Mouse (Mus musculus) gastrocnemius, postnatal 14 days (tissue): ENCODE results near the gene Pdcd6. TPM values are rescaled to one million over a fixed set of nuclear protein-coding genes. Genes with fewer than 3 reads are reported as not detected.

Experiments
- DNase-seq: peaks from one replicate; pipeline ENCODE4 v3.0.0; 2021; ENCODE audit warnings: mixed read lengths
- intact Hi-C: fragments of 180-260 bp; cut with DNase I; formaldehyde crosslinking; loops from one replicate; pipeline ENCODE4 v1.15.1; 2025; ENCODE audit warnings: low total_unique reads
- long read RNA-seq, 2 experiments: library from polyadenylated mRNA; stranded (forward); transcript quantifications; one replicate each; pipeline ENCODE4 v2.0.0; 2021
- total RNA-seq, 2 experiments: library from RNA; stranded (reverse); gene quantifications; 2 replicates each; pipeline ENCODE4 v1.2.3; 2021

Pdcd6 gene
- total RNA-seq: 10 to 100 TPM; 20.9 to 24.7 TPM
- long read RNA-seq, experiment 1, transcript Pdcd6-203 (6 exons, 1,376 nt): minor isoform, 6 of 31 reads
- long read RNA-seq, experiment 1, transcript Pdcd6-201 (6 exons, 1,131 nt): major isoform, 21 of 31 reads
- long read RNA-seq, experiment 1, partial matches to known transcripts: 3 of 31 reads
- long read RNA-seq, experiment 1, other reads (novel, unspliced or antisense): 0 of 31 reads
- long read RNA-seq, experiment 2, transcript Pdcd6-201 (6 exons, 1,131 nt): major isoform, 14 of 18 reads
- long read RNA-seq, experiment 2, partial matches to known transcripts: 0 of 18 reads
- long read RNA-seq, experiment 2, other reads (novel, unspliced or antisense): 0 of 18 reads

GRCm38 (mm10) chr13:74317170-74317849 is at the start of gene Pdcd6:
Gene Pdcd6, minus strand, starts transcription at chr13:74317580.
- peak; percentile 93 for DNase-seq
- intact Hi-C loops: no loop called here

- DNase-seq: peak; percentile 56
- intact Hi-C loops: no loop called here
Observed at GRCm38 (mm10) chr13:74363859-74364235, 46.5 kb upstream of the Pdcd6 start, which contains the start of gene Lrrc14b. Gene Lrrc14b, minus strand, starts transcription at chr13:74364005.

- intact Hi-C loops: no loop called here
- DNase-seq: peak; percentile 26
Observed at GRCm38 (mm10) chr13:74363176-74363858, 45.9 kb upstream of the Pdcd6 start.

GRCm38 (mm10) chr13:74362218-74362617 is 44.8 kb upstream of the Pdcd6 start:
- no peak for DNase-seq
- intact Hi-C loops: no loop called here

- no peak for DNase-seq
- intact Hi-C loops: no loop called here
Observed at GRCm38 (mm10) chr13:74356491-74356890, 39.1 kb upstream of the Pdcd6 start.

- intact Hi-C loops: no loop called here
- DNase-seq: peak; percentile 4
Observed at GRCm38 (mm10) chr13:74350435-74350906, 33.1 kb upstream of the Pdcd6 start.

GRCm38 (mm10) chr13:74349566-74350434 is 32.4 kb upstream of the Pdcd6 start, which contains the start of the genes Sdha and Ccdc127:
Gene Sdha, minus strand, starts transcription at chr13:74350280.
Gene Ccdc127, plus strand, starts transcription at chr13:74350309.
- peak; percentile 96 for DNase-seq
- intact Hi-C loops: no loop called here

- intact Hi-C loops: no loop called here
- peak; percentile 7 for DNase-seq
Observed at GRCm38 (mm10) chr13:74341036-74341435, 23.7 kb upstream of the Pdcd6 start.

GRCm38 (mm10) chr13:74329321-74329720 is 11.9 kb upstream of the Pdcd6 start:
- intact Hi-C loops: no loop called here
- DNase-seq: no peak

GRCm38 (mm10) chr13:74316789-74317169 is 601 bp downstream of the Pdcd6 start:
- DNase-seq: peak; percentile 3
- intact Hi-C loops: no loop called here

- intact Hi-C loops: no loop called here
- no peak for DNase-seq
Observed at GRCm38 (mm10) chr13:74316386-74316785, 994 bp downstream of the Pdcd6 start.

- no peak for DNase-seq
- intact Hi-C loops: no loop called here
Observed at GRCm38 (mm10) chr13:74314616-74315015, 2.8 kb downstream of the Pdcd6 start.

- intact Hi-C loops: no loop called here
- DNase-seq: no peak
Observed at GRCm38 (mm10) chr13:74305780-74306179, 11.6 kb downstream of the Pdcd6 start.

GRCm38 (mm10) chr13:74305380-74305779 is 12.0 kb downstream of the Pdcd6 start:
- intact Hi-C loops: no loop called here
- no peak for DNase-seq

- intact Hi-C loops: loop anchor here (5.0 kb wide), 3 partner anchors 110 to 330 kb away; no protein-coding TSS in a partner anchor
- DNase-seq: no peak
Observed at GRCm38 (mm10) chr13:74302050-74303037, 15.0 kb downstream of the Pdcd6 start.

- intact Hi-C loops: loop anchor here (5.0 kb wide), 3 partner anchors 109 to 329 kb away; no protein-coding TSS in a partner anchor
- no peak for DNase-seq
Observed at GRCm38 (mm10) chr13:74301607-74301984, 15.8 kb downstream of the Pdcd6 start.

GRCm38 (mm10) chr13:74300925-74301606 is 16.3 kb downstream of the Pdcd6 start:
- intact Hi-C loops: loop anchor here (5.0 kb wide), 3 partner anchors 109 to 329 kb away; no protein-coding TSS in a partner anchor
- peak; percentile 59 for DNase-seq
